Mouse (Mus musculus) heart, embryonic 10.5 days (tissue): ENCODE measurements around the gene Acp1. TPM values are rescaled to one million over a fixed set of nuclear protein-coding genes. Genes with fewer than 3 reads are reported as not detected.

Source experiments
- DNase-seq: peaks from one replicate; pipeline ENCODE4 v3.0.0-alpha.2; 2017; ENCODE audit warnings: low spot score
- H3K27ac ChIP-seq: fragments of 300-500 bp; sonication (generic); 2 replicates; pipeline ENCODE4 v1.5.1; 2016; ENCODE audit warnings: mild to moderate bottlenecking
- H3K27me3 ChIP-seq: fragments of 300-500 bp; sonication (generic); 2 replicates; pipeline ENCODE4 v1.6.1; 2016; ENCODE audit warnings: mild to moderate bottlenecking; ENCODE audit not compliant: poor library complexity, insufficient read depth, severe bottlenecking
- H3K36me3 ChIP-seq: fragments of 300-500 bp; sonication (generic); 2 replicates; pipeline ENCODE4 v1.6.1; 2016; ENCODE audit warnings: mild to moderate bottlenecking, moderate library complexity
- H3K4me1 ChIP-seq: fragments of 300-500 bp; sonication (generic); 2 replicates; pipeline ENCODE4 v1.6.1; 2016; ENCODE audit warnings: mild to moderate bottlenecking
- H3K4me3 ChIP-seq: fragments of 300-500 bp; sonication (generic); 2 replicates; pipeline ENCODE4 v1.5.1; 2016; ENCODE audit warnings: mild to moderate bottlenecking, moderate library complexity
- H3K9me3 ChIP-seq: fragments of 300-500 bp; sonication (generic); 2 replicates; pipeline ENCODE4 v1.6.1; 2016; ENCODE audit warnings: mild to moderate bottlenecking, moderate library complexity
- WGBS: fragments of 180-500 bp; shearing (Covaris S2); methylation state at CpG from one replicate; pipeline ENCODE4 v1.1.7; 2016; 5-methylcytosine and 5-hydroxymethylcytosine counted together
- polyA plus RNA-seq: library from polyadenylated mRNA; unstranded; fragments of >200 nt; fragmentation: Nextera tagmentation; extraction: Ambion mirVana; gene quantifications from 2 replicates; pipeline ENCODE4 v1.2.1, GENCODE M21; 2016

Gene Acp1
- 166 and 176 TPM in 2 replicates for polyA plus RNA-seq

- DNase-seq, result peak; percentile 95
- no peaks in the 10 kb centered on the region for H3K27me3 ChIP-seq
- 0 out of 2 replicates have a peak, but pooled peaks cover 3% of the 10 kb centered on the region for H3K36me3 ChIP-seq
- peak within 1 kb of the TSS; percentile 91 for H3K27ac ChIP-seq
- no peaks in the 10 kb centered on the region for H3K9me3 ChIP-seq
- under 1% methylated on average over 52 of the region's 52 CpGs for WGBS
- peaks cover 6% of the 10 kb centered on the region for H3K4me1 ChIP-seq
- H3K4me3 ChIP-seq, result peak within 1 kb of the TSS; percentile 80
Measured at GRCm38 (mm10) chr12:30911261-30912047, at the start of gene Acp1, which contains the start of gene Sh3yl1. Acp1 (minus strand) TSS chr12:30911589. Sh3yl1 (plus strand) TSS chr12:30911668.

- WGBS, result 70% methylated on average over 3 of the region's 3 CpGs
- no peaks in the 10 kb centered on the region for H3K4me1 ChIP-seq
- H3K9me3 ChIP-seq, result no peaks in the 10 kb centered on the region
- no peak for DNase-seq
- no peak overlapping the region for H3K4me3 ChIP-seq
- H3K27ac ChIP-seq, result no peak overlapping the region
- no peaks in the 10 kb centered on the region for H3K27me3 ChIP-seq
- H3K36me3 ChIP-seq, result 0 out of 2 replicates have a peak, but pooled peaks cover 2% of the 10 kb centered on the region
Measured at GRCm38 (mm10) chr12:30944197-30944596, 32.8 kb upstream of the Acp1 start.

GRCm38 (mm10) chr12:30943057-30943986 lies 31.9 kb upstream of the Acp1 start:
- H3K9me3 ChIP-seq, result no peaks in the 10 kb centered on the region
- 0 out of 2 replicates have a peak, but pooled peaks cover 2% of the 10 kb centered on the region for H3K36me3 ChIP-seq
- no peak for DNase-seq
- H3K4me3 ChIP-seq, result no peak overlapping the region
- no peak overlapping the region for H3K27ac ChIP-seq
- H3K4me1 ChIP-seq, result no peaks in the 10 kb centered on the region
- H3K27me3 ChIP-seq, result no peaks in the 10 kb centered on the region
- WGBS, result 84% methylated on average over 14 of the region's 14 CpGs

GRCm38 (mm10) chr12:30936899-30937298 lies 25.5 kb upstream of the Acp1 start:
- Histone ChIP-seq H3K9me3 (no peaks in the 10 kb centered on the region), H3K27me3 (no peaks in the 10 kb centered on the region), H3K27ac (no peak overlapping the region), H3K4me1 (no peaks in the 10 kb centered on the region), H3K4me3 (no peak overlapping the region), H3K36me3 (no peaks in the 10 kb centered on the region)
- no peak for DNase-seq
- WGBS, result 80% methylated on average over 2 of the region's 2 CpGs

GRCm38 (mm10) chr12:30933299-30933698 lies 21.9 kb upstream of the Acp1 start:
- Histone ChIP-seq H3K9me3 (no peaks in the 10 kb centered on the region), H3K4me1 (no peaks in the 10 kb centered on the region), H3K36me3 (no peaks in the 10 kb centered on the region), H3K27me3 (no peaks in the 10 kb centered on the region), H3K4me3 (no peak overlapping the region), H3K27ac (no peak overlapping the region)
- DNase-seq, result no peak
- 79% methylated on average over 2 of the region's 2 CpGs for WGBS

- H3K4me3 ChIP-seq, result no peak overlapping the region
- H3K27ac ChIP-seq, result no peak overlapping the region
- no peak for DNase-seq
- no peaks in the 10 kb centered on the region for H3K27me3 ChIP-seq
- WGBS, result 79% methylated on average over 6 of the region's 6 CpGs
- no peaks in the 10 kb centered on the region for H3K36me3 ChIP-seq
- H3K4me1 ChIP-seq, result no peaks in the 10 kb centered on the region
- H3K9me3 ChIP-seq, result no peaks in the 10 kb centered on the region
Measured at GRCm38 (mm10) chr12:30928182-30928581, 16.8 kb upstream of the Acp1 start.

GRCm38 (mm10) chr12:30922401-30922800 lies 11.0 kb upstream of the Acp1 start:
- H3K36me3 ChIP-seq, result no peaks in the 10 kb centered on the region
- no peaks in the 10 kb centered on the region for H3K4me1 ChIP-seq
- DNase-seq, result no peak
- H3K9me3 ChIP-seq, result no peaks in the 10 kb centered on the region
- H3K4me3 ChIP-seq, result no peak overlapping the region
- WGBS, result 88% methylated on average over 3 of the region's 3 CpGs
- H3K27ac ChIP-seq, result no peak overlapping the region
- no peaks in the 10 kb centered on the region for H3K27me3 ChIP-seq

- H3K9me3 ChIP-seq, result no peaks in the 10 kb centered on the region
- WGBS, result 69% methylated on average over 3 of the region's 3 CpGs
- H3K4me3 ChIP-seq, result peak overlapping the region; percentile 80
- H3K27me3 ChIP-seq, result no peaks in the 10 kb centered on the region
- DNase-seq, result no peak
- 0 out of 2 replicates have a peak, but pooled peaks cover 3% of the 10 kb centered on the region for H3K36me3 ChIP-seq
- H3K27ac ChIP-seq, result no peak overlapping the region
- peaks cover 6% of the 10 kb centered on the region for H3K4me1 ChIP-seq
Measured at GRCm38 (mm10) chr12:30912840-30913239, 1.5 kb upstream of the Acp1 start.

GRCm38 (mm10) chr12:30912048-30912381 lies 626 bp upstream of the Acp1 start:
- 2% methylated on average over 19 of the region's 19 CpGs for WGBS
- Histone ChIP-seq H3K9me3 (no peaks in the 10 kb centered on the region), H3K4me3 (peak overlapping the region; percentile 80), H3K36me3 (0 out of 2 replicates have a peak, but pooled peaks cover 3% of the 10 kb centered on the region), H3K4me1 (peaks cover 6% of the 10 kb centered on the region), H3K27ac (peak overlapping the region; percentile 91), H3K27me3 (no peaks in the 10 kb centered on the region)
- DNase-seq, result peak; percentile 79

GRCm38 (mm10) chr12:30910860-30911259 lies 529 bp downstream of the Acp1 start:
- H3K4me3 ChIP-seq, result peak overlapping the region; percentile 80
- WGBS, result 13% methylated on average over 8 of the region's 8 CpGs
- H3K27me3 ChIP-seq, result no peaks in the 10 kb centered on the region
- no peak for DNase-seq
- peak overlapping the region; percentile 91 for H3K27ac ChIP-seq
- peaks cover 6% of the 10 kb centered on the region for H3K4me1 ChIP-seq
- no peaks in the 10 kb centered on the region for H3K9me3 ChIP-seq
- H3K36me3 ChIP-seq, result 0 out of 2 replicates have a peak, but pooled peaks cover 3% of the 10 kb centered on the region

GRCm38 (mm10) chr12:30909881-30910280 lies 1.5 kb downstream of the Acp1 start:
- no peaks in the 10 kb centered on the region for H3K27me3 ChIP-seq
- WGBS, result 80% methylated on average over 2 of the region's 2 CpGs
- H3K27ac ChIP-seq, result no peak overlapping the region; the same call in 1 of the 2 replicates
- DNase-seq, result no peak
- H3K9me3 ChIP-seq, result no peaks in the 10 kb centered on the region
- H3K36me3 ChIP-seq, result peaks cover 7% of the 10 kb centered on the region
- peak overlapping the region; percentile 80; the same call in 1 of the 2 replicates for H3K4me3 ChIP-seq
- peaks cover 6% of the 10 kb centered on the region for H3K4me1 ChIP-seq

- H3K27ac ChIP-seq, result no peak overlapping the region
Measured at GRCm38 (mm10) chr12:30908658-30909057, 2.7 kb downstream of the Acp1 start.

GRCm38 (mm10) chr12:30897039-30897438 lies 14.3 kb downstream of the Acp1 start:
- no peak for DNase-seq
- no peaks in the 10 kb centered on the region for H3K27me3 ChIP-seq
- 83% methylated on average over 4 of the region's 4 CpGs for WGBS
- no peak overlapping the region for H3K4me3 ChIP-seq
- no peaks in the 10 kb centered on the region for H3K9me3 ChIP-seq
- H3K4me1 ChIP-seq, result no peaks in the 10 kb centered on the region
- H3K36me3 ChIP-seq, result peaks cover 38% of the 10 kb centered on the region
- no peak overlapping the region for H3K27ac ChIP-seq

More at GRCm38 (mm10) chr12:30908658-30909057, 2.7 kb downstream of the Acp1 start:
- no peaks in the 10 kb centered on the region for H3K27me3 ChIP-seq
- H3K36me3 ChIP-seq, result peaks cover 18% of the 10 kb centered on the region
- 81% methylated on average over 1 of the region's 1 CpGs for WGBS
- DNase-seq, result no peak
- H3K4me3 ChIP-seq, result no peak overlapping the region
- peaks cover 6% of the 10 kb centered on the region for H3K4me1 ChIP-seq
- H3K9me3 ChIP-seq, result no peaks in the 10 kb centered on the region
